Mouse (Mus musculus): ENCODE results near the gene Gm20388. TPM values are rescaled to one million over a fixed set of nuclear protein-coding genes. Genes with fewer than 3 reads are reported as not detected.

Gene Gm20388
- polyA plus RNA-seq, 1 experiment from 2014 or later, result 1.7 TPM

DNA sequence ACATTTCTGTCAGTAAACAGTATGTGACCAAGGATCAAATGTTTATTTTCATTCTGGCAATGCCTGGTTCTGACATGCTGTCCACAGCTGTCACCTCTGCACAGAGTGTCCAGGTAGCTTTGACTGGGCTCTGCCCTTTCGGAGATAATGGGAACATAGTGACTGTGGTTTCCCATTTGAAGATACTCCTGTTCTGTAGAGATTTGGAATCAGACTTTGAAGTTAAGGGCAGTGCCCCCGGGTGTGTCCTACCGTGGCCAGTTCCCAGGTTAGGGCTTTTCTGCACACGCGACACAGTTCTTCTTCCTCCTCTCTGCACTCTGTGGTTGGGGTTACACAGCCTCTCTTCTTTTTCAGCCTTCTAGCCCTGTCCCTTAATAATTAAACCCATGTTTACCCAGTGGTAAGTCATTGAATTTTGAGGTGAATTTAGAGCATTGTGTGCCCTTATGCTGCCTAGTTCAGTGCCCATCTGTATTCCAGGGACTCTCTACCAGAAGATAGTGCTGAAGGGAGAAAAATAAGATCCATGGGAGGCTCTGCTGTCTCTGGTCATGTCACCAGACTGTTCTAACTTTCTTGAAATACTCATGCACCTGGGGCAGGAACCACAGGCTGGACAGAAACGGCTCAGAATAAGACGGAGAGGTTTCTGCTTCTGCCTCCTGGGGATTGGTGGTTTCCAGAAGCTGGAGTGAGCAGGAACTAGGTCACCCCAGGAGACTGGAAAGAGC, 4368.5 kb downstream of the Gm20388 start:
- Histone ChIP-seq H3K27ac (peak overlapping the region; percentile 72), H3K27me3 (ENCODE audit: insufficient read depth, poor library complexity, severe bottlenecking) (no peaks in the 10 kb centered on the region), H3K36me3 (peaks cover 21% of the 10 kb centered on the region), H3K4me1 (replicated peaks) (peaks cover 76% of the 10 kb centered on the region), H3K9me3 (peaks cover 6% of the 10 kb centered on the region; the same call in 1 of the 2 replicates), H3K4me3 (no peak overlapping the region)
- DNase-seq (ENCODE audit: low spot score), result no peak
- 90% methylated on average over 7 of the region's 7 CpGs for WGBS

DNA sequence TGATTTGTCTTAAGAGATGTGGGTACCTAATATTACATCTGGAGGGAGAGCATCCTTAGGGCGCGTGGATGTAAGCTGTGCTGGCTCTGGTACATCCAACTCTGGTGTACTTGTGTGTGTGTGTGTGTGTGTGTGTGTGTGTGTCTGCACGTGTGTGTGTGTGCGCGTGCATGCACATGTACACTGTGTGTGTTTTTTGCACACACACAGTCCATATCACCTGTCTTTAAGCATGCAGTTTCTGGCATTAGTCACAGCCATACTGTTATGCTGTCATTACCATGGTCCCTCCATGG, 4369.0 kb downstream of the Gm20388 start:
- H3K4me3 ChIP-seq, result no peak overlapping the region
- H3K27me3 ChIP-seq (ENCODE audit: insufficient read depth, poor library complexity, severe bottlenecking), result no peaks in the 10 kb centered on the region
- peaks cover 21% of the 10 kb centered on the region for H3K36me3 ChIP-seq
- H3K9me3 ChIP-seq, result peaks cover 6% of the 10 kb centered on the region; the same call in 1 of the 2 replicates
- DNase-seq (ENCODE audit: low spot score), result no peak
- 89% methylated on average over 5 of the region's 5 CpGs for WGBS
- peaks cover 76% of the 10 kb centered on the region for H3K4me1 ChIP-seq (replicated peaks)
- peak overlapping the region; percentile 72; the same call in 1 of the 2 replicates for H3K27ac ChIP-seq

DNA sequence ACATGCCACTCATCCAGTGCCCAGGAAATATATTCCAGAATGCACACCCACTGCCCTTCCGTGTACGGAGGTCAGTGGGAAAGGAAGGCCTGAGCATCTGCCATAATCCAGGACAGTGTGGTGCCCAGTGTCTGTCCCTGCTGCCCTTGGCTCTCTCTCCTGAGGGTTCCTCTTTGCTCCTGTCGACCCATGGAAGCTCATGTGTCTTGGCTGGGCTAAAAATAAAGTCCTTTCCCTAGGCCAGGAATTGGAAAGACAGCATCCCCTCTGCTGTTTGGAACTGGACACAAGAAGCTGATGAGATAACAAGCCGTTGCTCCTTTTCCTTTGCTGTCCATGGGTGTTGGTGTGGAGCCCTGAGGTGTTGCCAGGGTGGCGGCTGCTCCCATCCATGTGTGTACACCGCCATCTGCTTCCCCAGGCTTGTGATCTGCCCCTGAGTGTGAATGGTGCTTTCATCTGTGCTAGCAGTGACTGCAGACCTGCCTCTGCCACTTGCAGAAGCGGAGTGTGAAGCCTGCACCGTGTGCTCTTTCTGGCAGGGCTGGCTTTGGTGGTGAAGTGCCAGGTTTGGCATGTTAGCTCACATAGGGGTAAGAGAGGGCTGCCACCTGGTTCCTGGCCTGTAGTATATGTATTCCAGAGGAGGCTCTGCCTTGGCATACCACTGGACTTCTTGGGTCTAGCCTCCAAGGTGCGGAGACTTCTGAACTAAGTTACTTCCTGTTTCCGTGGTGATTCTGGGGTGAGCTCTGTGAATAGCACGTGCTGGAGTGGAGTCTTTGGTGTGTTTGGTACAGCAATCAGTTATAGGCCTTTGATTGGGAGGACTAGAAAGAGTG, 4371.3 kb downstream of the Gm20388 start:
- no peak for DNase-seq (ENCODE audit: low spot score)

DNA sequence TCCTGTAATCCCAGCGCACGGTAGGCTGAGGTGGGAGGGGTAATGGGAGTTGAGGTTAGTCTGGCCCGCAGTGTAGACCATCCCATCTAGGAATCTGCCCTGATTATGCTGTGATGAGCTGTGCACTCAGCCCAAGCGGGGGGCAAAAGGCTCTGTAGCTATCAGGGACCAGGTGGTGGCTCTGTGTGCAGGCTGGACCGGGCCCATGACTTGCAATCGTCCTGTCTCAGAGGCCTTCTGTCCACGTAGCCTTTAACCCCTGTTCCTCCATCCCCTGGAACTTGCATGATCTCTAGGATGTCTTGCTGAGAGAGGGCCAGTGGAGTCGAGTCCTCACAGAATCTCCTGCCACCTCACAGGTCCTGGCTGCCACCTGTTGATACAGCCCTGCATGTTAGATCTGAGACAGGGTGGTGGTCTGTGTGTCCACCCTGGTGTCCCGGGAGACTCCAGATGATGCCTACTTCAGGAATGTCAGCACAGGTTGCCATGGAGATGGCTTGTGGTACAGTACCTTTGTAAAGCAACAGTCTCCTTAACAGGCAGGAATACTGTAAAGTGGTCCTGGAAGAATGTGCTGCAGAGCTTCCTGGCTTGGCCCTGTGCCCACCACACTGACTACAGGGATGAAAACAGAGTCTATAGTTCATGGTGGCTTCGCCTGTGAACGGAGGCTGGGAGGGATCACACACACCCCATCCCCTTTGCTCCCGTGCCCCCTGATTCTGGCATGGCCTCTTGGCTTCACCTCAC, 4372.4 kb downstream of the Gm20388 start:
- 72% methylated on average over 12 of the region's 12 CpGs for WGBS
- Histone ChIP-seq H3K36me3 (no peaks in the 10 kb centered on the region), H3K4me3 (0 out of 2 replicates have a peak overlapping the region, but pooled peaks have one; percentile 29), H3K27me3 (ENCODE audit: insufficient read depth, poor library complexity, severe bottlenecking) (no peaks in the 10 kb centered on the region), H3K27ac (peak overlapping the region; percentile 95), H3K4me1 (replicated peaks) (peaks cover 90% of the 10 kb centered on the region), H3K9me3 (no peaks in the 10 kb centered on the region)
- DNase-seq (ENCODE audit: low spot score), result no peak

More for the DNA sequence above, 4371.3 kb downstream of the Gm20388 start:
- Histone ChIP-seq H3K4me3 (no peak overlapping the region), H3K27me3 (ENCODE audit: insufficient read depth, poor library complexity, severe bottlenecking) (no peaks in the 10 kb centered on the region), H3K27ac (peak overlapping the region; percentile 95), H3K9me3 (no peaks in the 10 kb centered on the region), H3K36me3 (0 out of 2 replicates have a peak, but pooled peaks cover under 1% of the 10 kb centered on the region), H3K4me1 (replicated peaks) (peaks cover 90% of the 10 kb centered on the region)
- 80% methylated on average over 11 of the region's 11 CpGs for WGBS

DNA sequence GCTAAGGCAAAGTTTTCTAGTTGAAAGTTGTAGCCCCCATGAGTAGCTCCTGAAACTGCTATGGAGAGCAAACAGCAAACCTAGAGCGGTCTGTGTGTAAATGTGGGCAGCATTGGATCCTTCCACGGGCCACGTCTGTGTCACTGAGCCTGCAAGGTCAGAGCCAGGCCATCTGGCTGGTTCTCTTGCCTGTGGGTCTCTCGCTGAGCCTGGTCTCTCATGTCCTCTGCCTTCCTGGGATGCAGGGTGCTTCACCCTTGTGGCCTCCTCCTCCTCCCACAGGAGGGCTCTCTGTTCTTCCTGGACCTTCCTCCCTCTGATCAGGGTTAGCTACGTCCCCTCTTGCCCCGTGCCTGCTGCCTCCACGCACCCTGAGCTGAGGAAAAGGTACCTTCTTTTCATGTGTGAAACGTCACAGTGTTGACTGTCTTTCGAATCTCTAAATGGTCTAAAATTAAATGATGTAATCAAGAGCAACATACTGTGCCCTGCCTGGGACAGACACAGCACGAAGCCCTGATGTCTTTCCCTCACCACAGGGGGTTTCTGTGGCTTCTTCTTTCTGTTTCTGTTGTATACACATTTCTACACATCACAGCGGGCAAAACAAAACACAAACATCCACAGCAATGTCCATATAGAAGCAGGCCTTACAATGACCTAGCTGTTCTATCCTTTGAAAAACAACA, 4373.1 kb downstream of the Gm20388 start:
- Histone ChIP-seq H3K27me3 (ENCODE audit: insufficient read depth, poor library complexity, severe bottlenecking) (no peaks in the 10 kb centered on the region), H3K4me3 (peak overlapping the region; percentile 29), H3K4me1 (replicated peaks) (peaks cover 86% of the 10 kb centered on the region), H3K36me3 (no peaks in the 10 kb centered on the region), H3K9me3 (no peaks in the 10 kb centered on the region), H3K27ac (peak overlapping the region; percentile 95)
- DNase-seq (ENCODE audit: low spot score), result peak; percentile 36
- 32% methylated on average over 11 of the region's 11 CpGs for WGBS

DNA sequence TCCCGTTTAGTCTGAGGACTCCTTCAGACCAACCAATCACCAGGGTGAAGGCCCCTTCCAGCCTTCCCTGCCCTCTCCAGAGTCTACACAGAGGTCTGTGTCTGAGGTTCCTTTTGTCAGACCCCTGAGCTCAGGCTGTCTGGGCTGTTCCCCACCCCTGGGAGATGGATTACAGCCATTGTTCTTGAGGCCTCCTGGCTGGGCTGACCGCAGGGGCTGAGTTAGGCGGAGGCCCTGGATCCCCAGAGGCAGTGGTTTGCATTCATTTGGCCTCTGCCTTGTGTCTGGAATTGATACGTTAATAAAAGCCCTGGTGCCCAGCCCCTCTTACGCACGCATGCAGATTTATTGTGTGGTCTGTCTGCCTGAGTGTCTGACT, 4373.7 kb downstream of the Gm20388 start:
- peak overlapping the region; percentile 9; the same call in 1 of the 2 replicates for H3K4me3 ChIP-seq
- peak; percentile 84 for DNase-seq (ENCODE audit: low spot score)
- H3K9me3 ChIP-seq, result no peaks in the 10 kb centered on the region
- H3K27me3 ChIP-seq (ENCODE audit: insufficient read depth, poor library complexity, severe bottlenecking), result no peaks in the 10 kb centered on the region
- no peaks in the 10 kb centered on the region for H3K36me3 ChIP-seq
- H3K4me1 ChIP-seq (replicated peaks), result peaks cover 86% of the 10 kb centered on the region
- whole genome bisulfite sequencing, result 11% methylated on average over 6 of the region's 6 CpGs
- peak overlapping the region; percentile 95 for H3K27ac ChIP-seq

DNA sequence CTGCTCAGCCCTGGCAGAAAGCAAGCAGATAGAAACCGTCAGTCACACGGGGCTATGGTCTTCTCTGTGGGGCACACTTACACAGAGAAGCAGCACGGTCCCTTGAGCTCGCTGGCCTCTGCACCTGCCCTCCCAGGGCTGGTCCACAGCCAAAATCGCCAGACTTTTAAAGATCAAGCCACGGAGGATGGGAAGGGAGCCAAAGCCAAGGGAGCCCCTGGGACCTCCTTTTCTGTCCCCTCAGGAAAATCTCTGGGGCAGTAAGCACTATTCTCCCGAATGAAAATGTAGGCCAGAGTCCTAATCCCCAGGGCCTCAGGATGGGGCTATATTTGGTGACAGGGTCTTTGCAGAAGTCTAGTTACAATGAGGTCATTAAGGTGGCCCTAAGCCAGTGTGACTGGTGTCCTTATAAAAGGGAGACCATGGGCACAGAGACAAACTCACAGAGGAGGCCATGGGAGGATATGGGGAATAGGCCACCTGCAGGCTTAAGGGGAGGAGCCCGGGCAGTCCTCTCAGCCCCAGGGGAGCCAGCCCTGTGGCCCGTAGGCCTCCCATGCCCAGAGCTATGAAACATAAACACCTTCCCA, 4374.4 kb downstream of the Gm20388 start:
- peak; percentile 35 for DNase-seq (ENCODE audit: low spot score)
- peak overlapping the region; percentile 9; the same call in 1 of the 2 replicates for H3K4me3 ChIP-seq
- H3K36me3 ChIP-seq, result no peaks in the 10 kb centered on the region
- 36% methylated on average over 9 of the region's 9 CpGs for WGBS
- H3K4me1 ChIP-seq (replicated peaks), result peaks cover 82% of the 10 kb centered on the region
- H3K9me3 ChIP-seq, result no peaks in the 10 kb centered on the region
- H3K27me3 ChIP-seq (ENCODE audit: insufficient read depth, poor library complexity, severe bottlenecking), result no peaks in the 10 kb centered on the region
- H3K27ac ChIP-seq, result peak overlapping the region; percentile 95

DNA sequence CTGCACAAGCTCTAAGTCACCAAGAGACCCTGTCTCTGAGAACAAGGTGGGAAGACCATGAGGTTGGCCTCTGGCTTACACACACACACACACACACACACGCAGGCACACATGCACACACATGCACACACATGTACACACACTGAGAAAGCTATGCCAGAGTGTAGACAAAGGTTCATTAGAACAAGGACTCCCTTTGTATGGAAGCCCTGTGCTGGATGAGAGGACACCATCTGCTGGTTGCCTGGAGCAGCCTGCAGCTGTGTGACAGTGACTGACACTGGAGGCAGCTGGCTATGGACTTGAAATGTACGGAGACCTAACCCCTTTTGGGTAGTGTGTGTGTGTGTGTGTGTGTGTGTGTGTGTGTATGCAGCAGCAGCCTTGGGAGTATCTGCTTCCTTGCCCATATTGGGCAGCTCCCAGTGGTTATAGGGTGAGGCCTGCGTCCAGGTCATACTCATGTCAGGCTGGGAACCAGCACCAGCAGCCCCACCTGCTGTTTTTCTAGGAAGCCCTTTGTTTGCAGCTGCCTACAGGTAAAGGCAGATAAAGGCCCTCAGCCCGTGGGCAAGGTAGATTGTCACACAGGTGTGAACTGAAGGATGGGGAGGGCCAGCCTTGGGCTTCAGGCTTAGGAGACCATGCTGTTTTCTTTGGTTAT, 4376.0 kb downstream of the Gm20388 start:
- H3K36me3 ChIP-seq, result no peaks in the 10 kb centered on the region
- H3K27me3 ChIP-seq (ENCODE audit: insufficient read depth, poor library complexity, severe bottlenecking), result no peaks in the 10 kb centered on the region
- peak overlapping the region; percentile 95 for H3K27ac ChIP-seq
- no peak overlapping the region for H3K4me3 ChIP-seq
- peaks cover 72% of the 10 kb centered on the region for H3K4me1 ChIP-seq (replicated peaks)
- no peaks in the 10 kb centered on the region for H3K9me3 ChIP-seq
- DNase-seq (ENCODE audit: low spot score), result peak; percentile 73
- 60% methylated on average over 4 of the region's 4 CpGs for WGBS

DNA sequence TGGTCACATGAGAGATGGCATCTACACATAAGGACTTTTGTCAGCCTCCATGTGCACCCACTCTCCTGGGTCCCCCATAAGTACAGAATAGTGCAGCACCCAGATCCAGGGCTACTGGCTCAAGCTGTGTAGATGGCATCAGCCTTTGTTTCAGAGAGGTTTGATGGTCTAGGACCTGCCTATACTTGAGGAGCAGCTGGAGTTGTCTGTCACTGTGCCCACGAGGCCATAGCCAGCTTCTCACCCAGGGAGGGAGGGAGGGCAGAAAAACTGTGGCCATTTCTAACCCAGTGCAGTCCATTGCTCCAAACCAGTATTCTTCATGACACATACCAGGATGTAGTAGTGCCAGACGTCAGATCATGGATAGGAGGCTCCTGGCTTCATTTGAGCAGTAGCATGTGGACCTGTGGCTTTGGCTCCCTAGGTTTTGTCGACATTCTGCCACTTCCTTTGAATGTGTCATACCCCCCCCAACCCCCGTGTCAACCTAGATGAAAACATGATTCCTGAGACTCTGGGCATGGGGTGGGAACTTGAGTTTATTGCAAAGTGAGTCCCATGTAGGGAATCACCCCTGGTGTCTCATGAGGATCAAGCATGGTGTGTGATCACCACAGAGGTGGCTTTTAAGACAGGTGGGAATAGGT, 4377.7 kb downstream of the Gm20388 start:
- no peak for DNase-seq (ENCODE audit: low spot score)
- Histone ChIP-seq H3K27ac (peak overlapping the region; percentile 95), H3K27me3 (ENCODE audit: insufficient read depth, poor library complexity, severe bottlenecking) (no peaks in the 10 kb centered on the region), H3K9me3 (no peaks in the 10 kb centered on the region), H3K4me1 (replicated peaks) (peaks cover 64% of the 10 kb centered on the region), H3K4me3 (no peak overlapping the region), H3K36me3 (no peaks in the 10 kb centered on the region)
- WGBS, result 79% methylated on average over 4 of the region's 4 CpGs

DNA sequence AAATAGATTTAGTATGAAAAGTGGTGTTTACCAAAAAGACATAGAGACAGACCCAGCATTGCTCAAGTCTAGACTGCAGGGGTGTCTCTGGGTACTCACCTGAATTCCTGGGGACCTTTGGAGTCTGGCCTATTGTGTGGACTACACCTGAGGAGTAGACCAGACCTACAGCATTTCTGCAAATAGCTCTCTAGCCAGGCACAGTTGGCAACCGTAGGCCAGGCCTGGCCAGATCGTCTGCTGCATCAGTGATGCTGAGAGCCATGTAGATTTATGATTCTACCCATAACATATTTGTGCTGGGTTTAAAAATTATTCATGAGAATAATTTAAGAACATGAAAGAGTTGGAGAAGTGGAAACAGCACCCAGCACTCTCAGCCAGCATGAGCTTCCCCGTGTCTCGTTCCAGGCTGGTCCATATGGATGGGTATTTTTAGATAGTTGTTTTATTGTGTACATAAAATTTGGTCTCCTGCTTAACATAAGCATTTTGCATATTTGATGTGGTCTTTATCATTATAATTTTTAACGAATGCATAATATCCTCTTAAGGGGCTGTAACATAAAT, 4378.9 kb downstream of the Gm20388 start:
- Histone ChIP-seq H3K4me1 (replicated peaks) (peaks cover 64% of the 10 kb centered on the region), H3K36me3 (no peaks in the 10 kb centered on the region), H3K9me3 (no peaks in the 10 kb centered on the region), H3K4me3 (no peak overlapping the region), H3K27ac (no peak overlapping the region), H3K27me3 (ENCODE audit: insufficient read depth, poor library complexity, severe bottlenecking) (no peaks in the 10 kb centered on the region)
- DNase-seq (ENCODE audit: low spot score), result no peak
- WGBS, result 96% methylated on average over 5 of the region's 5 CpGs

All from hindbrain, embryonic 10.5 days (tissue).